Mouse (Mus musculus) T-cell, adult 2 months (primary cell): Measurements from ENCODE around the gene Lclat1.

ENCODE experiments used
- DNase-seq: peaks from one replicate; pipeline ENCODE4 v3.0.0; 2022; ENCODE audit warnings: low spot score

The Lclat1 gene

DNA sequence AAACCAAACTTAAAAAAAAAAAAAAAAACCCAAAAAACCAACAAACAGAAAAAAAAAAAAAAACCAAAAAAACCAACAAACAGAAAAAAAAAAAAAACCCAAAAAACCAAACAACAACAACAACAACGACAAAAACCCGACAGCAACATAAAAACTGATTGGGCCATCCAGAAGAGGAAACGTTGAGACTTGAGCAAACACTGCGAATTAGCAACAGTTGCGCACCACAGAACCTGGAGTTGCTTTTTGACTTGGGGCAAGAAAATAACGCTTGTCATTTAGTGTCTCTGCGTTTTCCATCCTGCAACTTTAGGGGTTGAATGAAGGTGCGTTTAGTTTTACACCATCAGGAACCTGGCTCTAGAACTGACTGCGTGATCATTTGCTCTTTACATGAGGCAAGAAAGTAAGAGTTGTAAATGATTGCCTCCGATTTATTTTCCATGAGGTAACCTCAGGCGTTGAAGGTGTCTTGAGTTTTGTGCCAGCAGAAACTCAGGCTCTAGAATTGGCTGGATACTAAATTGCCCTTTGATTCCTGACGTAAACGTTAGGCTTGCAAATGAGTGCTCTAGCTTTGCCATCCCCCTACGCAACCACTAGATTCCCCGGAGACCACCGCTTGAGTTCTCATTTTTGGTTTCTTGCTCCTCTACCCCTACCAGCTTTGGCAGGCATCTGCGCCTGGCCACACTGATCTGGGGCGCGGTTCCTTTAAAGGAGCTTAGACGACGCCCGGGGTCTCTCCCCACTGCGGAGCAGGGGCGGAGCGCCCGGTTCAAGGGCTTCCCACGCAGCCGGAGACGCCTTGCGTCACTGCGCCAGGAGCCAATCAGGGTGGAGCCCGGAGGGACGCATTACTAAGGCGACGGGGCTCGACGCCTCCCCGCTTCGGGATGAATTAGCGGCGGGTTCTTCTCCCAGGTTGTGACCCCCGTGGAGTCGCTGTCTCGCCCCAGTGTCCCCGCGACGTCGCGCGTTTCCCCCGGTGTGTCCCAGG lies at the start of gene Lclat1:
Lclat1 (plus strand) TSS at position 828 of the 1,000 bp plus-strand sequence.
- peak; percentile 97 for DNase-seq

DNA sequence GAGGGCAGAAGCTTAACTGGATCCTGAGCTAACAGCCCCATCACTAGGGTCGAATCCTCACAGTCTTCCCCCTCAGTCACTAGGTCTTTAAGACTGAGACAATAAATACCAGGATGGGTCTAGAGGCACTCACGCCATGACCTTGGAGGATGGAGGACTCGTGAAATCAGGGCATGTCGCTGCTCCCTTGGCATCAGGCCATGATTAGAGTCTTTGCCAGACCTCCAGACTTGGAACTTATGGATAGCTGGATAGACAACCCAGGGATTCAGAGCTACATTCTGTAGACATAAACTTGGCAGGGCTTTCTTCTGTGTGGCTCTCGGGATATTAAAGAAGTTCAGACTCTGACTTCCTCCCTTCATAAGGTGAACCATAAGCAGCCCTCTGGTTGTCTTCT lies 49.5 kb upstream of the Lclat1 start:
- DNase-seq, result no peak

DNA sequence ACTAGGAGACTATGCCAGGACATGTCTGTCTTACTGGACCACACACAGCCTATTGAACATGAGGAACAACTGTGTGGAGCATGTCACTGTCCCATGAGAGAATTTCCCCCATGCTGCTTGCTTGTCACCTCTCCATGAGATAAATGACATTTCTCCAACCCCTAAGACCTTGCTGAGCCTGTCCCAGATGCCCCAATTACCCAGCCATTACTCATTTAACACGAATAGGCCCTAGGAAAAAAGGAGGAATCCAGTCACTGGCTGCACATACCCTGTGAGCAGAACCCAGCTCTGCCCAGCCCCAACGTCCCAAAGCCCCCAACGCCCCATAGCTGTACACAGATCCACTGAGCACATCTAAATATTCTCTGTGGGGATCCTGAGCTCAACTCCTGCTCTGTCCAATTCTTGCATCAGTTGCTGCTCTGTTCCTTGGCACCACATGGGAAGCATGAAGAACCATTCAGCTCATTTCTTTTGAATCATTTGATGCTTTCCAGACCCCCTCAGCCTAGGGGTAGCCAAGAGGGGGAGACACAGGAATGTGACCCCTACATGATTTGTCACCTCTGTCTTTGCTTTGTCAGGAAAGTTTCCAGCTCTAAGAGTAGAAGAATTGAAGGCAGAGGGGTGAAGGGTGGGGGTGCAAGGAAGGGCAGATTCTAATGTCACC lies 47.4 kb upstream of the Lclat1 start:
- no peak for DNase-seq

DNA sequence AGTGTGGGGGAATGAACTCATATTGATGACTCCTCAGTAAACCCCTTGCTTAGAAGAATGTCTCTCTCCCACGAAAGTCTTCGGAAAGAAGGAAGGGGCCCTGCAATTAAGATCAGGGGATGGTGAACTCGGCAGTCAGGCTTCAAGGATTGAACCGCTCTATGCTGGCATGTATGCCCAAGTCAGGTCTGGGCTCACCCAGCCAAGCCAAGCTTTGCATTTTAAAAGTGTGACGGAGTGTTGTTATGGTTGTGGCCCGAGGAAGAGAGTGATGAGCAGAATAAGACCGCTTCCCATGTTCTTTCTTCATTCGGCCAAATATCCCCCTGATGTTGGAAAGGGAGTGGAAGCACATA lies 46.9 kb upstream of the Lclat1 start:
- DNase-seq, result no peak

DNA sequence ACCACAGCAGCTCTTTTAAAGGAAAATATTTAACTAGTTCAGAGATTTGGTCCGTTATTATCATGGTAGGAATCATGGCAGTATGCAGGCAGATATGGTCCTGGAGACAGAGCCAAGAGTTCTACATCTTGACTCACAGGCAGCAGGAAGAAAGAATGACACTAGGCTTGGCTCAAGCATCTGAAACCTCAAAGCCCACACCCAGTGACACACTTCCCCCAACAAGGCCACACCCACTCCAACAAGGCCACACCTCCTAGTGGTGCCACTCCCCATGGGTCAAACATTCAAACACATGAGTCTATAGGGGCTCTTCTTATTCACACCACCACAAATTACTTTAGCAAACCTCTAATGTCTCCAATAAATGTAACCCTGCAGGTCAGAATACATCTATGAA lies 45.1 kb upstream of the Lclat1 start:
- DNase-seq, result no peak

DNA sequence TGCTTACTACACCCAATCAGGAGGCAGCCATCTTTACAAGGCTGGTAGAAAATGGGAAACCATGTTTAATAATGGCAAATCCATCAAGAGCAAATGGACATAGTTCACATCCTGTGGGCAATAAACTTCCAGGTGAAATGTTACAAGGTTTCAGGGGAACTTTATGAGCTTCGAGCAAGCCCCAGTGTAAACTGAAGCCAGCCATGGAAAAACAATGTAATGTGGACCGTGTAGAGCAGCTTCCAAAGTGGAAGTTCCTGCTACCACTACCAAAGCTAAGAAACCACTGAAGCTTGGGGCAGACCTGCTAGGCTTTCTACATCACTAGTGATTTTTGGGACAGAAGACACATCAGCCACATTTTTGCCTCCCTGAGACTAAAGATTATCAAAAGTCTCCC lies 44.5 kb upstream of the Lclat1 start:
- no peak for DNase-seq

DNA sequence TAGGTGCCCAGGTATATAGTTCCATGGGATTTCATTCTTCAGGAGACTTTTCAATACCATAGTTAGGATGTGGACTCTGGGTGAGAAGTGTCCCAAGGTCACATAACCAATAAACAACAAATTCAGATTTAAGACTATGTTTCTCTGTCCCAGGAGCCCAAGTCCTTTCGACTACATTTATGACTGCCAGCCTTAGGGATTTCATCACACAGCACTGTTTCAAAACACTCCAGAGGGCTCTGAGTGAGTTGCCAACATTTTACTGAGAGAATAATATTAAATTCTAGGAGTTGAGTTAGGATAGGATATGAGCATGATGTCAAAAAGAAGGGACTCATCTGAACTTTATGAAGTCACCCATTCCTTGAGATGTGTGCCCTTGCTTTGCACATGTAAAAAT lies 44.0 kb upstream of the Lclat1 start:
- DNase-seq, result no peak

DNA sequence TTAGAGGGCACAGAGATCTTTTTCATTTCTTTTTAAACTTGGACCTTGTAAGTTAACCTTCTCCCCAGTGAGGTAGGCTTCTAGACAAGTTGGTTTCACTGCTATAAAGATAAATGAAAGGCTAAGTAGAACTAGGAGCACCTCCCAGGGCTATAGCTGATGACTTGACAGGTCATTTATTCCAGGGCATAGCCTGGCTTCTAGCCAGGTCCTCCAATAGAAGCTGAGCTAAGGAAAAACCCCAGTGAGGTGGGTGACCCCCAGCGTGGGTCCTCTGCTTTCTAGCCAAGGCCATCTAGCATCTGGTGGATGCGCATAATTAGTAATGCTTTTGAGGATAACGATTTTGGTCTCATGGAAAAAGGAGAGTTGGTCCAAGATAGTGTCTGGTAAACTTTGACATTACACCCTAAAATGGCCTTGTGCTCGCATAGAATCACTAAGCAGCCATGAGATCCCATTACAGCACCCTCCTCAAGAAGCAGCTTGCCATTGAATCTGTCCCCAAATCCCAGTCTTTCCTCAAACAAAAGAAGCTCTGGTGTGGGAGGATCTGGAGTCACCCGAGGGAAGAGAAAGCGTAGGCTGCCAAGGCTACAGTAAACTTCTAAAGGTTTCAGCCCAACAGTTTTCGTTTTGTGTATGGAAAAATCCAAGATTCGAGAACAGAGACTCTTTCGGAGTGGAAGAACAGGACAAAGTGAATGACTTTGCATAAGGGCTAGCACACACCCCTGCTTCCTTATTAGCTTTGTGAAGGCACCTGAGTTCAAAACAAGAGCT lies 41.2 kb upstream of the Lclat1 start:
- no peak for DNase-seq

DNA sequence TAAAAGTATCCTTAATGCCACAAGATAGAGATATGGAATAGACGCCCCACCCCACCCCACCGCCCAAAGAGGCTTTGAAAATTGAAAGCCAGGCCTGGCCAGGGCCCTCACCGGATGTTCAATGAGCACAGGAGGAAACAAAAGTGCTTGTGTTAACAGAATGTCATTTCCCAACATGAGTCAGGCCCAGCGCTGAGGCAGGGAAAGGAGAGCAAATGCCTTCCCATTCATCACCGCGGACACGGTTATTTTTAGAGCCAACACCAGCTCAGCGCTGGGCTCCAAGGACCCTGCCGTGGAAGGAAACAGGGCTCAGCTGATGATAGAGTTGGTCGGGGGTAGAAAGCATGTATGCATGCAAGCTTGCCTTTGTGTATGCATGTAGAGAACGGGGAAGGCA lies 40.4 kb upstream of the Lclat1 start:
- peak; percentile 14 for DNase-seq

DNA sequence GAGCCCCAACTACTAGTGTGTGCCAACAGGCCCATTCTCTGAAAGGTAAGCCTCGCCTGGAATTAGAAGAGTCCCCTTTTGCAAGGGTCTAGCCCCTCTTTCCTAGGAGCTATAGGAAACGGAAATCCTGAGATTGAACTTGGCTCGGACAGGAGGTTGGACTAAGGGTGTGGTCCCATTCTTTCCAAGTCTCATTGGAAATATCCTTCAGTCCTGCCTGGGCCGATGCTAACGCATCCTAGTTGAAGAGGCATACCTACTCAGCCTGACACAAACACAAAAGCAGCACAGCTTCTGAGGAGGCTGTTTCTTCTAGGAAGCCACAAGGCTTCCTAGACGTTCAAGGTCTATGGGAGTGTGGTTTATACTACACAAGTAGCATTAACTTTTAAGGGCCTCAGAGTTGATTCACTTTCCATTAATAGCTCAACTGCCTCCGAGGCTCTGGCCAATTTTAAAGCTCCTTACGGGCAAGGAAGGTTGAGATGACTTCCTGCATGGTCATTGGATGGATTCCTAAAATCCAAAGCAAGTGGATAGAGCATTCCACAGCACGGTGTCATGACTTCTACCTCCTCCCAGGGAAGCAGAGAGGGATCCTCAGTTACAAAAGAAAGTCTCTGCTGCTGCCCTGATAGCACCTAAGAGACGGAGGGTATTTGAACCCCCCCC lies 39.3 kb upstream of the Lclat1 start:
- DNase-seq, result no peak

DNA sequence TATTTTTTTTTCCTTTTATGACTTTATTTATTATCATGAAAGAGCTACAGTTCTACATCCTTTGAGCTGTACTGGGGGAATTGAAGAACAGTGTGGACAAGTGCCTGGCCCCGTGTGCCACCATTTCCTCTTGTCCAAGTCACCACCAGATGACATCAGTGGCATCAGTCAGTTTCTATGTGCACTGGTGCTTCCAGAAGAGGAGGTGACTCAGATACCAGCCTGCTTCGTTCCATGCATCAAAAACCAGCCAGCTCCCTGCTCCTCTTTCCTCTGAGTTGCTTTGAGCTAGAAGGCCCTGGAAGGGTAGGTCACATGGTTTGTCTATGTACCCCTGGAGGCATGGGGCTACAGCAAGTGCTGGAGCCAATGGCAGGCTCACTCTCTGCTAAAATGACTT lies 37.3 kb upstream of the Lclat1 start:
- no peak for DNase-seq

DNA sequence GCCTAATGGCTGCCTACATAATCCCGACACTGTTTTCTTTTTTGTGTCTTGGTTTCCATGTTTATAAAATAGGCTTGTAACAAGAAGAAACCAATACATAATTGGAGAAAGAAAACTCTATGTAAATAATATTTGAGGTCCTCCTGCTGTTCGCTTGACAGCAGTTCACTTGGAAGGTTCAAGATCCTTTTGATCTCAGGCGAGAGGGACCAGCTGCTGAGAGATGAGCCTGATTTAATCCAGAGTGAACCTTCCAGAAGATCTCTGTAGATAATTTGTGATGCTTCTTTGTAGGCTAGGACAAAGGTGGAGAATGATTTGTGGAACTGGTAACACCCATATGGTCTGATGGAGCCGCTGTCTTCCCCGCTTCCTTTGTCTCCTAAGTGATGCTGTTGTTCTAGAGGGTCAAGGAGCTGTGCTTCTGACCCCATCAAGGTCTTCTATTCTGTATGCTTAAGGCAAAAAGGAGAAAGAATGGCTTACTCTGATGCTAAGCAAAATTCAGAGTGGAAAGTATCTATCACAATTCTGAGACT lies 36.0 kb upstream of the Lclat1 start:
- DNase-seq, result no peak

DNA sequence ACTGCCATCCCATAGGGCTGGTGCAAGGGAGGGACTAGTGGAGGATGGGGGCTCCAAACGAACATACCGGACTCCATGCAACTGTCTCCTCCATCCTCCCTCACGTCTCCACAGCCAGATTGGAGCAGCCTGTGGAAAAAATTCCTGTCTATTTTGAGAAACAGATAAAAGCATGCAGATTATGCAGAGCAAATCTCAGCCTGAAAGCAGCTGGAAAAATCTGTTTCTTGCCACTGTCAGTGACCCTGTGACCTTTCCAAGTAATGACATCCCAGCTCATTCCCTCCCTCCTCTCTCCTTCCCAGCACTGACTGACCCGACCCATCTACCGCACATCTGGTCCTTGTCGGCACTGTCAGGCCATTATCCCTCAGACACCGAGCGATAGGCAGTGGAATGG lies 35.5 kb upstream of the Lclat1 start:
- DNase-seq, result no peak

DNA sequence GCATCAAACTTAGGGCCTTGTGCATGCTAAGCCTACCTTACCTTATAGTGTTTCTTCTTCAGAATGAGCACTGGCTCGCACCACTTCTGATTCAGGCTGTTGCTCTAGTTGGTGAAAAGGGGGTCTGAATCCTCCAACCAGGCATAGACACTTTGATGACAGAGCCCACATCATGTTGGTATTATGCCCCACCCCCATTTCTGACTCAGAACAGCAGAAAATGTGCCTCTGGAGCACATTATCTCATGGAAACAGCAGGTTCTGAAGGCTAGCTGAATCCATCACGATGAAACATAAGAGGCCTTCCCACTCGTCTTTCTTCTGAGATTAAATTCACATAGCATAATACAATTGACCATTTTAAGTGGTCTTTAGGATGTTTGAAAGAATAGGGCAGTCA lies 33.2 kb upstream of the Lclat1 start:
- no peak for DNase-seq

DNA sequence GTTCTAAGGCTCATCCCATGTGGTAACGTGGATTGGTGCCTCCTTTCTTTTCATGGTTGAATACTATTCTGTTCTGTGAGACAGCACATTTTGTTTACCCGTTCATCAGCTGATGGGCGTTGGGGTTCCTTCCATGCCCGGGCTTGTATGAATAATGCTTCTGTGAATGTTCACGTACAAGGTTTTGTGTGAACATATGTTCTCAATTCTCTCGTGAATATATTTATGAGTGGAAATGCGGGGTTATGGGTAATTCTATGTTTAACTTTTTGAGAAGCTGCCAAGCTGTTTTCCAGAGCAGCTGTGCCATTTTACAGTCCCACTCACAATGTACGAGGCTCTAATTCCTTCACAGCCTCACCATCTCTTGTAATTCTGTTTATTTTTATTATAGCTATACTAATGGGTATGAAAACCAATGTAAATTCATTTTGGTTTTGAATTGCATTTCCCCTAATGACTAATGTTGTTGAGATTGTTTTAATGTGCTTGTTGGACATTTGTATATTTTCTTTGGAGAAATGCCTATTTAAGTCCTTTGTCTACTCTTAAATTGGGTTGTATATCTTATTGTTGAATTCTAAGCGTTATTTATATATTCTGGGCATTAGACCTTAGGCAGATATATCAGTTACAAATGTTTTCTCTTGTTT lies 32.4 kb upstream of the Lclat1 start:
- DNase-seq, result no peak

DNA sequence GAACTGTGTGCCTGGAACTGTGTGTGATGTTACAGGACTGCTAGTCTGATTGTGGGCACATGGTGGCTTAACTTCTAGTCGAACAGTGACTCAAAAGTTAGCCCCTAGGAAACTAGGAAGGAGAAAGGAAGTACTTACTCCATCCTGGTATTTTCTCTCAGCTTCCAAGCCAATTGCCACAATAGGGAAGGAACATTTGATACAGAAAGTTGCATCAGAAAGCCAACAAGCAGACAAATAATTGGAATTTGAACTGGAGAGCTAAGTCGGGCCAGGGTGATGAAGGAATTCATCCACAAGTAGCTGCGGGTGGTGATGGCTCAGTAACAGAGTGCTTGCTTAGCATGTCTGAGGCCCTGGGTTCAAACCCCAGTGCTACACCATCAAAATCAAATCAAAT lies 30.1 kb upstream of the Lclat1 start:
- DNase-seq, result no peak

DNA sequence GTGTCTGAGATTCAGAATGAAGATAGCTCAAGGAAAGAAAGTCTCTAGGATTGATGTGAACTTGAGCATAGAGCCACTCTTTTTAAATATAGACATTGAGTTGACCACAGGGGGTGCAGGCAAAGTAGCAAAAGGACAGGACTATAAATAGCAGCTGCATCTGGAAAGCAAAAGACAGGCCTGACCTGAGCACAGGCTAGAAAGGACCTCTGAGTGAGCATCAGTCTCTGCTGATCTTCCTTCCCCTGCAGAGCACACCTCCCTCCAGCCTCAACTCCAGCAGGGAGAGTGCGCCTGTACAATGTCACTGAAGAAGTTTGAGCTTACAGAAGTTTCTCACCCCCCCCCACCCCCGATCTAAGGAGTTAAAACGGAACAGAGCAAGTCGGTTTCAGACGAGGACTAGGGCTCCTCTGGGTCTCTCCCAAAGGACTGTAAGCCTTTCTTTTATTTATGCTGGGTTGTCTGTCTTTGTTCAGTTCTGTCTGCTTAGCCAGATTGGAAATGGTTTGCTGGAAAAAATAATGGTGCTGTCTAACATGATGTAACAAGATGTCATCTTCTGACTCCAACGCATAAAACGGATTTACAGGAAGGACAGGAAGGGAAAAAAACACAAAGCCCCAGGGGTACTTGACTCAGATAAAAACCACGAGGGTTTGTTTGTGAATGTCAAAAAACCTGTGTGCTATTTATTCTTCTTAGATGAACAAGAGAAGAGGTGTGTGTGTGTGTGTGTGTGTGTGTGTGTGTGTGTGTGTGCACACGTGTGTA lies 26.2 kb upstream of the Lclat1 start:
- no peak for DNase-seq

DNA sequence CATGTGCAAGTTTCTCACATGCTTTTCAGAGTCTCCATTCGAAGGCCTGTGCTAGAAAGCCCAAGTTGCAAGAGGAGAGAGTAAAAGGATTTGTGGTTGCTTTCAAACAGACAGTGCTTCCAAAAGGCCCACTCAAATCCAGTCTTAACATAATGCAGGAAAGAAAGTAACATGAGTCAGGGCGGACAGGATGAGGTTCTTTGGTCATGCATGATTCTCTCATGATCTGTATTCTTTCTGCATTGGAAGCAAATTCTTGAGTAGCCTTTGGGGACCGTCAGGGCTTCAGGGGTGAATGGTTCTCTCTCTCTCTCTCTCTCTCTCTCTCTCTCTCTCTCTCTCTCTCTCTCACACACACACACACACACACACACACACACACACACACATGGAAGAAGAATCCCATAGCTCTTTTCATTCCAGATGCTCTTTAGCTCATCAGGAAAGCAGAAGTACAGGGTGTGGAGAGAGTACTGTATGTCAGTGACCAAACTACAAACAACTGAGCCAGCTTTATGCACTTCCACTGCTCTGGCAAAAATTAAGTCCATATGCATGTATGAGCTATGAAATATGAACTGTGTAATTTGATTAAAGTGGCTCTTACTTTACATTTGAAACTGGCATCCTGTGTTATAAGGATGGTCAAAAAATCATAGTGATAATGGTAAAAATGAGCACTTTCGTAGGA lies 25.1 kb upstream of the Lclat1 start:
- DNase-seq, result no peak

DNA sequence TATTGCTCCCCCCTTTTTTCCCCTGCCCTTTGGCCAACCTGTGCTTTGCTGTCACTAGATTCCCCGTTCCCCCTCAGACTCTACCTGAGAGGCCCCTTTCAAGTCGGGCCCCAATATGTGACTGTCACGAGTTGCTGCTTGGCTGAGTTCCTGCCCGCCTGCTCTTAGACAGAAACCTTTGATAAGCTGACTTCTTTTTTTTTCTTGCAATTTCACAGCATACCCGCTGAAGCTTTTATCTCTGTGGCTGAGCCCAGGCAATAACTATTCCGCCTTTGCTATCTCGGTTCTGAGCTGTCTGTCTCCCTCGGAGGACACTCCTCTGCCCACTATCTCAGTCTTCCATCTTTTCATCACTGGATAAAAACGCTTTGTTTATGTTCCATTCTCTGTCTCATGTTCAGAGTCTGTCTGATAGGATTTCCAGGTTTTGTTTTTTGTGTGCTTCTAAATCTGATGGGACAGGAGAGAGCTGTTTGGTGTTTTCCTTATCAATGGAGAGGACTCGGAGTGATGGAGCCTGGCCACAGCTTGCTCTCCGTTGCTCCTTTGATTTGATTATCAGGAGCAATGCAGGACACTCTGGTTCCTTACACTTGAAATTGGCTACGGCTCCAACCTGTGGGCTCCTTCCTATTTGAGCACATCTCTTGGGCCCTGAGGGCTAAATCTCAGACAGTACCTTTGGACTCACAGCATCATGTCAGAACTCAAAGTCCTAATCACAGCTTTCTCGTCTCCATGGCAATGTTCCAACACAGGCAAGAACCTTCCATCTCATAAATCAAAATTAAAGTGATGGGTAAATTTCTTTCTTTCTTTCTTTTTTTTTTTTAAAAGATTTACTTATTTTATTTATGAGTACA lies 20.5 kb upstream of the Lclat1 start:
- DNase-seq, result peak; percentile 76
